Mouse (Mus musculus): ENCODE measurements around the gene Saa4. TPM values are rescaled to one million over a fixed set of nuclear protein-coding genes. Genes with fewer than 3 reads are reported as not detected.
"Not testable (repeated sequence)": the region's sequence is repeated elsewhere in the genome, so short reads cannot be mapped to it uniquely, and the experiment has no call there.

Gene Saa4
- polyA plus RNA-seq, 1 experiment from 2014 or later, result not detected

- Histone ChIP-seq H3K36me3 (ENCODE audit: control insufficient read depth, insufficient read depth, low read length) (peaks cover 37% of the 10 kb centered on the region), H3K27ac (ENCODE audit: low read length) (no peak overlapping the region), H3K4me1 (replicated peaks; ENCODE audit: control insufficient read depth, insufficient read depth, low read length) (no peaks in the 10 kb centered on the region), H3K4me2 (ENCODE audit: low read depth, low read length) (no peak overlapping the region), H3K4me3 (ENCODE audit: low read length) (no peak overlapping the region), H3K27me3 (ENCODE audit: control insufficient read depth, insufficient read depth, low read depth, low read length) (no peaks in the 10 kb centered on the region), H3K9ac (ENCODE audit: low read length) (no peak overlapping the region), H3K9me3 (ENCODE audit: control insufficient read depth, low read length) (no peaks in the 10 kb centered on the region)
- WGBS, result 87% methylated on average over 6 of the region's 6 CpGs
- no peak for ATAC-seq (ENCODE audit: low read depth)
Observed at GRCm38 (mm10) chr7:46700521-46701025, 31.8 kb downstream of the Saa4 start.

- H3K4me2 ChIP-seq (ENCODE audit: low read depth, low read length), result no peak overlapping the region
- ATAC-seq (ENCODE audit: low read depth), result no peak
- peaks cover 28% of the 10 kb centered on the region for H3K36me3 ChIP-seq (ENCODE audit: control insufficient read depth, insufficient read depth, low read length)
- WGBS, result 65% methylated on average over 1 of the region's 1 CpGs
- no peak overlapping the region for H3K9ac ChIP-seq (ENCODE audit: low read length)
- no peak overlapping the region for H3K27ac ChIP-seq (ENCODE audit: low read length)
- no peak overlapping the region for H3K4me3 ChIP-seq (ENCODE audit: low read length)
- H3K4me1 ChIP-seq (replicated peaks; ENCODE audit: control insufficient read depth, insufficient read depth, low read length), result no peaks in the 10 kb centered on the region
- no peaks in the 10 kb centered on the region for H3K27me3 ChIP-seq (ENCODE audit: control insufficient read depth, insufficient read depth, low read depth, low read length)
- no peaks in the 10 kb centered on the region for H3K9me3 ChIP-seq (ENCODE audit: control insufficient read depth, low read length)
Observed at GRCm38 (mm10) chr7:46696754-46697153, 35.6 kb downstream of the Saa4 start.

GRCm38 (mm10) chr7:46686827-46687226, 45.6 kb downstream of the Saa4 start:
- H3K4me1 ChIP-seq (replicated peaks; ENCODE audit: control insufficient read depth, insufficient read depth, low read length), result no peaks in the 10 kb centered on the region
- H3K4me3 ChIP-seq (ENCODE audit: low read length), result no peak overlapping the region
- H3K27ac ChIP-seq (ENCODE audit: low read length), result no peak overlapping the region
- H3K36me3 ChIP-seq (ENCODE audit: control insufficient read depth, insufficient read depth, low read length), result peaks cover 18% of the 10 kb centered on the region
- H3K27me3 ChIP-seq (ENCODE audit: control insufficient read depth, insufficient read depth, low read depth, low read length), result no peaks in the 10 kb centered on the region
- 82% methylated on average over 5 of the region's 5 CpGs for WGBS
- no peak overlapping the region for H3K4me2 ChIP-seq (ENCODE audit: low read depth, low read length)
- H3K9me3 ChIP-seq (ENCODE audit: control insufficient read depth, low read length), result no peaks in the 10 kb centered on the region
- H3K9ac ChIP-seq (ENCODE audit: low read length), result no peak overlapping the region
- ATAC-seq (ENCODE audit: low read depth), result no peak

- Histone ChIP-seq H3K4me3 (ENCODE audit: low read length) (no peak overlapping the region), H3K27me3 (ENCODE audit: control insufficient read depth, insufficient read depth, low read depth, low read length) (no peaks in the 10 kb centered on the region), H3K36me3 (ENCODE audit: control insufficient read depth, insufficient read depth, low read length) (no peaks in the 10 kb centered on the region), H3K9me3 (ENCODE audit: control insufficient read depth, low read length) (no peaks in the 10 kb centered on the region), H3K4me1 (replicated peaks; ENCODE audit: control insufficient read depth, insufficient read depth, low read length) (no peaks in the 10 kb centered on the region), H3K9ac (ENCODE audit: low read length) (no peak overlapping the region), H3K4me2 (ENCODE audit: low read depth, low read length) (no peak overlapping the region), H3K27ac (ENCODE audit: low read length) (no peak overlapping the region)
- ATAC-seq (ENCODE audit: low read depth), result no peak
Observed at GRCm38 (mm10) chr7:46680732-46681131, 51.7 kb downstream of the Saa4 start.

- ATAC-seq (ENCODE audit: low read depth); H3K9ac ChIP-seq (ENCODE audit: low read length): not testable (repeated sequence)
- WGBS, result 71% methylated on average over 7 of the region's 7 CpGs
Observed at GRCm38 (mm10) chr7:46679044-46679443, 53.4 kb downstream of the Saa4 start.

GRCm38 (mm10) chr7:46678417-46678816, 54.0 kb downstream of the Saa4 start:
- Histone ChIP-seq H3K4me3 (ENCODE audit: low read length) (no peak overlapping the region), H3K4me1 (replicated peaks; ENCODE audit: control insufficient read depth, insufficient read depth, low read length) (no peaks in the 10 kb centered on the region), H3K4me2 (ENCODE audit: low read depth, low read length) (no peak overlapping the region), H3K27ac (ENCODE audit: low read length) (no peak overlapping the region), H3K27me3 (ENCODE audit: control insufficient read depth, insufficient read depth, low read depth, low read length) (no peaks in the 10 kb centered on the region), H3K9ac (ENCODE audit: low read length) (no peak overlapping the region), H3K9me3 (ENCODE audit: control insufficient read depth, low read length) (no peaks in the 10 kb centered on the region), H3K36me3 (ENCODE audit: control insufficient read depth, insufficient read depth, low read length) (no peaks in the 10 kb centered on the region)
- ATAC-seq (ENCODE audit: low read depth), result no peak
- WGBS, result 78% methylated on average over 3 of the region's 3 CpGs

More at GRCm38 (mm10) chr7:46679044-46679443, 53.4 kb downstream of the Saa4 start:
- H3K4me2 ChIP-seq (ENCODE audit: low read depth, low read length); H3K4me1 ChIP-seq (replicated peaks; ENCODE audit: control insufficient read depth, insufficient read depth, low read length); H3K9me3 ChIP-seq (ENCODE audit: control insufficient read depth, low read length); H3K27ac ChIP-seq (ENCODE audit: low read length); H3K4me3 ChIP-seq (ENCODE audit: low read length); H3K27me3 ChIP-seq (ENCODE audit: control insufficient read depth, insufficient read depth, low read depth, low read length); H3K36me3 ChIP-seq (ENCODE audit: control insufficient read depth, insufficient read depth, low read length): not testable (repeated sequence)

Other genes starting within 250 kb of the Saa4 start
- 13.3 and 14.4 TPM in 2 replicates for gene Sergef, start 92.8 kb downstream of the Saa4 start, polyA plus RNA-seq (2015; fragmentation: Nextera tagmentation; extraction: Ambion mirVana)
- gene Tph1, start 60.1 kb downstream of the Saa4 start, polyA plus RNA-seq (2015; fragmentation: Nextera tagmentation; extraction: Ambion mirVana), result 0.18 and 0.57 TPM in 2 replicates
- gene Saal1, start 21.9 kb downstream of the Saa4 start, polyA plus RNA-seq (2015; fragmentation: Nextera tagmentation; extraction: Ambion mirVana), result 29.4 and 29.8 TPM in 2 replicates
- 0.35 and 0.43 TPM in 2 replicates for gene Saa3, start 16.9 kb downstream of the Saa4 start, polyA plus RNA-seq (2015; fragmentation: Nextera tagmentation; extraction: Ambion mirVana)
- gene Saa1, start 10.4 kb upstream of the Saa4 start, polyA plus RNA-seq (2015; fragmentation: Nextera tagmentation; extraction: Ambion mirVana), result 0.55 TPM in 1 of 2 replicates, not detected in the other
- not detected in 2 replicates for gene Saa2, start 19.2 kb upstream of the Saa4 start, polyA plus RNA-seq (2015; fragmentation: Nextera tagmentation; extraction: Ambion mirVana)
- 21.4 and 23.5 TPM in 2 replicates for gene Hps5, start 63.5 kb upstream of the Saa4 start, polyA plus RNA-seq (2015; fragmentation: Nextera tagmentation; extraction: Ambion mirVana)
- 40.6 and 41.7 TPM in 2 replicates for gene Gtf2h1, start 63.5 kb upstream of the Saa4 start, polyA plus RNA-seq (2015; fragmentation: Nextera tagmentation; extraction: Ambion mirVana)
- gene Ldha, start 108.9 kb upstream of the Saa4 start, polyA plus RNA-seq (2015; fragmentation: Nextera tagmentation; extraction: Ambion mirVana), result 1,668 and 1,763 TPM in 2 replicates
- gene Ldhc, start 128.6 kb upstream of the Saa4 start, polyA plus RNA-seq (2015; fragmentation: Nextera tagmentation; extraction: Ambion mirVana), result 0.14 and 0.67 TPM in 2 replicates
- gene Tsg101, start 187.4 kb upstream of the Saa4 start, polyA plus RNA-seq (2015; fragmentation: Nextera tagmentation; extraction: Ambion mirVana), result 153 and 165 TPM in 2 replicates
- 15.0 and 16.6 TPM in 2 replicates for gene Uevld, start 225.9 kb upstream of the Saa4 start, polyA plus RNA-seq (2015; fragmentation: Nextera tagmentation; extraction: Ambion mirVana)

Data from lung, embryonic 16.5 days (tissue).